Mouse (Mus musculus): ENCODE data around the gene Lrwd1. TPM values are rescaled to one million over a fixed set of nuclear protein-coding genes. Genes with fewer than 3 reads are reported as not detected.

The Lrwd1 gene
- polyA plus RNA-seq (2014; fragmentation: Nextera tagmentation; extraction: Ambion mirVana), result 28.7 and 28.8 TPM in 2 replicates

GRCm38 (mm10) chr5:136135571-136136291 lies at the start of gene Lrwd1, which contains the start of gene Alkbh4:
TSS of gene Lrwd1 (minus strand) at chr5:136136074.
TSS of gene Alkbh4 (plus strand) at chr5:136136146.
- H3K9ac ChIP-seq (replicated peaks; ENCODE audit: low read depth, low read length), result peak within 1 kb of the TSS; percentile 67
- H3K4me1 ChIP-seq (ENCODE audit: control insufficient read depth, insufficient read depth, low read length), result peaks cover 12% of the 10 kb centered on the region
- ATAC-seq (ENCODE audit: insufficient number of reproducible peaks, insufficient read depth, low FRiP score, low read depth), result peak; percentile 91
- H3K27me3 ChIP-seq (ENCODE audit: control insufficient read depth, insufficient read depth, low read length), result no peaks in the 10 kb centered on the region
- H3K9me3 ChIP-seq (ENCODE audit: control insufficient read depth, low read depth, low read length), result no peaks in the 10 kb centered on the region
- peak within 1 kb of the TSS; percentile 82 for H3K4me3 ChIP-seq (ENCODE audit: low read depth, low read length)
- peak within 1 kb of the TSS; percentile 72 for H3K27ac ChIP-seq (ENCODE audit: low read length)
- peaks cover 32% of the 10 kb centered on the region for H3K36me3 ChIP-seq (ENCODE audit: control insufficient read depth, insufficient read depth, low read length)
- peak within 1 kb of the TSS; percentile 64 for H3K4me2 ChIP-seq (replicated peaks; ENCODE audit: low read depth, low read length)
- under 1% methylated on average over 60 of the region's 60 CpGs for WGBS

- Histone ChIP-seq H3K4me3 (ENCODE audit: low read depth, low read length) (no peak overlapping the region), H3K4me2 (replicated peaks; ENCODE audit: low read depth, low read length) (no peak overlapping the region), H3K4me1 (ENCODE audit: control insufficient read depth, insufficient read depth, low read length) (no peaks in the 10 kb centered on the region), H3K36me3 (ENCODE audit: control insufficient read depth, insufficient read depth, low read length) (peaks cover 55% of the 10 kb centered on the region), H3K27ac (ENCODE audit: low read length) (no peak overlapping the region), H3K27me3 (ENCODE audit: control insufficient read depth, insufficient read depth, low read length) (no peaks in the 10 kb centered on the region), H3K9me3 (ENCODE audit: control insufficient read depth, low read depth, low read length) (no peaks in the 10 kb centered on the region), H3K9ac (replicated peaks; ENCODE audit: low read depth, low read length) (no peak overlapping the region)
- no peak for ATAC-seq (ENCODE audit: insufficient number of reproducible peaks, insufficient read depth, low FRiP score, low read depth)
- 90% methylated on average over 7 of the region's 7 CpGs for WGBS
These were observed 47.9 kb upstream of the Lrwd1 start for GRCm38 (mm10) chr5:136183766-136184165.

- no peak overlapping the region for H3K27ac ChIP-seq (ENCODE audit: low read length)
- WGBS, result 88% methylated on average over 4 of the region's 4 CpGs
- H3K9me3 ChIP-seq (ENCODE audit: control insufficient read depth, low read depth, low read length), result no peaks in the 10 kb centered on the region
- no peak overlapping the region for H3K9ac ChIP-seq (replicated peaks; ENCODE audit: low read depth, low read length)
- peaks cover 53% of the 10 kb centered on the region for H3K36me3 ChIP-seq (ENCODE audit: control insufficient read depth, insufficient read depth, low read length)
- ATAC-seq (ENCODE audit: insufficient number of reproducible peaks, insufficient read depth, low FRiP score, low read depth), result no peak
- no peaks in the 10 kb centered on the region for H3K4me1 ChIP-seq (ENCODE audit: control insufficient read depth, insufficient read depth, low read length)
- no peaks in the 10 kb centered on the region for H3K27me3 ChIP-seq (ENCODE audit: control insufficient read depth, insufficient read depth, low read length)
- H3K4me3 ChIP-seq (ENCODE audit: low read depth, low read length), result no peak overlapping the region
- H3K4me2 ChIP-seq (replicated peaks; ENCODE audit: low read depth, low read length), result no peak overlapping the region
These were observed 47.0 kb upstream of the Lrwd1 start for GRCm38 (mm10) chr5:136182830-136183229.

GRCm38 (mm10) chr5:136182049-136182448 lies 46.2 kb upstream of the Lrwd1 start:
- Histone ChIP-seq H3K27ac (ENCODE audit: low read length) (no peak overlapping the region), H3K4me3 (ENCODE audit: low read depth, low read length) (no peak overlapping the region), H3K4me2 (replicated peaks; ENCODE audit: low read depth, low read length) (no peak overlapping the region), H3K36me3 (ENCODE audit: control insufficient read depth, insufficient read depth, low read length) (peaks cover 48% of the 10 kb centered on the region), H3K27me3 (ENCODE audit: control insufficient read depth, insufficient read depth, low read length) (no peaks in the 10 kb centered on the region), H3K4me1 (ENCODE audit: control insufficient read depth, insufficient read depth, low read length) (no peaks in the 10 kb centered on the region), H3K9ac (replicated peaks; ENCODE audit: low read depth, low read length) (no peak overlapping the region), H3K9me3 (ENCODE audit: control insufficient read depth, low read depth, low read length) (no peaks in the 10 kb centered on the region)
- WGBS, result 87% methylated on average over 6 of the region's 6 CpGs
- ATAC-seq (ENCODE audit: insufficient number of reproducible peaks, insufficient read depth, low FRiP score, low read depth), result no peak

- Histone ChIP-seq H3K9ac (replicated peaks; ENCODE audit: low read depth, low read length) (no peak overlapping the region), H3K36me3 (ENCODE audit: control insufficient read depth, insufficient read depth, low read length) (peaks cover 44% of the 10 kb centered on the region), H3K27me3 (ENCODE audit: control insufficient read depth, insufficient read depth, low read length) (no peaks in the 10 kb centered on the region), H3K4me1 (ENCODE audit: control insufficient read depth, insufficient read depth, low read length) (no peaks in the 10 kb centered on the region), H3K4me3 (ENCODE audit: low read depth, low read length) (no peak overlapping the region), H3K9me3 (ENCODE audit: control insufficient read depth, low read depth, low read length) (no peaks in the 10 kb centered on the region), H3K4me2 (replicated peaks; ENCODE audit: low read depth, low read length) (no peak overlapping the region), H3K27ac (ENCODE audit: low read length) (no peak overlapping the region)
- WGBS, result 90% methylated on average over 6 of the region's 6 CpGs
- no peak for ATAC-seq (ENCODE audit: insufficient number of reproducible peaks, insufficient read depth, low FRiP score, low read depth)
These were observed 45.3 kb upstream of the Lrwd1 start for GRCm38 (mm10) chr5:136181197-136181596.

- H3K27me3 ChIP-seq (ENCODE audit: control insufficient read depth, insufficient read depth, low read length), result no peaks in the 10 kb centered on the region
- no peaks in the 10 kb centered on the region for H3K4me1 ChIP-seq (ENCODE audit: control insufficient read depth, insufficient read depth, low read length)
- H3K27ac ChIP-seq (ENCODE audit: low read length), result no peak overlapping the region
- no peak for ATAC-seq (ENCODE audit: insufficient number of reproducible peaks, insufficient read depth, low FRiP score, low read depth)
- no peak overlapping the region for H3K4me2 ChIP-seq (replicated peaks; ENCODE audit: low read depth, low read length)
- WGBS, result 73% methylated on average over 5 of the region's 5 CpGs
- no peaks in the 10 kb centered on the region for H3K9me3 ChIP-seq (ENCODE audit: control insufficient read depth, low read depth, low read length)
- no peak overlapping the region for H3K9ac ChIP-seq (replicated peaks; ENCODE audit: low read depth, low read length)
- peaks cover 37% of the 10 kb centered on the region for H3K36me3 ChIP-seq (ENCODE audit: control insufficient read depth, insufficient read depth, low read length)
- H3K4me3 ChIP-seq (ENCODE audit: low read depth, low read length), result no peak overlapping the region
These were observed 43.7 kb upstream of the Lrwd1 start for GRCm38 (mm10) chr5:136179594-136179993.

- Histone ChIP-seq H3K9me3 (ENCODE audit: control insufficient read depth, low read depth, low read length) (no peaks in the 10 kb centered on the region), H3K4me1 (ENCODE audit: control insufficient read depth, insufficient read depth, low read length) (0 out of 2 replicates have a peak, but pooled peaks cover 5% of the 10 kb centered on the region), H3K4me3 (ENCODE audit: low read depth, low read length) (no peak overlapping the region), H3K27me3 (ENCODE audit: control insufficient read depth, insufficient read depth, low read length) (no peaks in the 10 kb centered on the region), H3K4me2 (replicated peaks; ENCODE audit: low read depth, low read length) (no peak overlapping the region), H3K9ac (replicated peaks; ENCODE audit: low read depth, low read length) (0 out of 2 replicates have a peak overlapping the region, but pooled peaks have one; percentile 6), H3K36me3 (ENCODE audit: control insufficient read depth, insufficient read depth, low read length) (peaks cover 8% of the 10 kb centered on the region), H3K27ac (ENCODE audit: low read length) (no peak overlapping the region)
- ATAC-seq (ENCODE audit: insufficient number of reproducible peaks, insufficient read depth, low FRiP score, low read depth), result no peak
- WGBS, result 33% methylated on average over 9 of the region's 9 CpGs
These were observed 38.0 kb upstream of the Lrwd1 start for GRCm38 (mm10) chr5:136173606-136174463.

GRCm38 (mm10) chr5:136172939-136173338 lies 37.1 kb upstream of the Lrwd1 start:
- no peaks in the 10 kb centered on the region for H3K27me3 ChIP-seq (ENCODE audit: control insufficient read depth, insufficient read depth, low read length)
- peaks cover 1% of the 10 kb centered on the region; the same call in 1 of the 2 replicates for H3K36me3 ChIP-seq (ENCODE audit: control insufficient read depth, insufficient read depth, low read length)
- 0 out of 2 replicates have a peak, but pooled peaks cover 5% of the 10 kb centered on the region for H3K4me1 ChIP-seq (ENCODE audit: control insufficient read depth, insufficient read depth, low read length)
- H3K4me3 ChIP-seq (ENCODE audit: low read depth, low read length), result no peak overlapping the region
- H3K9ac ChIP-seq (replicated peaks; ENCODE audit: low read depth, low read length), result no peak overlapping the region
- H3K27ac ChIP-seq (ENCODE audit: low read length), result no peak overlapping the region
- ATAC-seq (ENCODE audit: insufficient number of reproducible peaks, insufficient read depth, low FRiP score, low read depth), result no peak
- 0 out of 2 replicates have a peak, but pooled peaks cover 3% of the 10 kb centered on the region for H3K9me3 ChIP-seq (ENCODE audit: control insufficient read depth, low read depth, low read length)
- H3K4me2 ChIP-seq (replicated peaks; ENCODE audit: low read depth, low read length), result no peak overlapping the region
- 74% methylated on average over 9 of the region's 9 CpGs for WGBS

Measured in stomach, embryonic 14.5 days (tissue).